Mouse (Mus musculus): ENCODE measurements around the gene Cacna1c. TPM values are rescaled to one million over a fixed set of nuclear protein-coding genes. Genes with fewer than 3 reads are reported as not detected.

Cacna1c gene
- polyA plus RNA-seq, 1 experiment: 1.0 TPM

- Histone ChIP-seq H3K4me3 (ENCODE audit: low read depth, low read length) (no peak overlapping the region), H3K27me3 (ENCODE audit: control insufficient read depth, insufficient read depth, low read length, poor library complexity, severe bottlenecking) (no peaks in the 10 kb centered on the region), H3K4me1 (ENCODE audit: control insufficient read depth, insufficient read depth, low read length) (no peaks in the 10 kb centered on the region), H3K9ac (ENCODE audit: low read depth, poor library complexity, severe bottlenecking) (no peak overlapping the region), H3K9me3 (replicated peaks; ENCODE audit: control insufficient read depth, insufficient read depth, low read length, poor library complexity, severe bottlenecking) (no peaks in the 10 kb centered on the region), H3K36me3 (ENCODE audit: control insufficient read depth, insufficient read depth, low read length, poor library complexity, severe bottlenecking) (no peaks in the 10 kb centered on the region), H3K27ac (ENCODE audit: insufficient read depth, low read length) (no peak overlapping the region)
- no peak for TF ChIP-seq POLR2A (IDR thresholded peaks at IDR 0.05; ENCODE audit: insufficient read depth, low read length)
- TF ChIP-seq EP300 (IDR thresholded peaks at IDR 0.05; ENCODE audit: insufficient read depth, low read depth, low read length): no peak
Measured at GRCm38 (mm10) chr6:119073419-119074071, 122.7 kb downstream of the Cacna1c start.

- no peak overlapping the region for H3K27ac ChIP-seq (ENCODE audit: insufficient read depth, low read length)
- H3K9ac ChIP-seq (ENCODE audit: low read depth, poor library complexity, severe bottlenecking): no peak overlapping the region
- no peaks in the 10 kb centered on the region for H3K4me1 ChIP-seq (ENCODE audit: control insufficient read depth, insufficient read depth, low read length)
- H3K9me3 ChIP-seq (replicated peaks; ENCODE audit: control insufficient read depth, insufficient read depth, low read length, poor library complexity, severe bottlenecking): no peaks in the 10 kb centered on the region
- no peak overlapping the region for H3K4me3 ChIP-seq (ENCODE audit: low read depth, low read length)
- no peaks in the 10 kb centered on the region for H3K36me3 ChIP-seq (ENCODE audit: control insufficient read depth, insufficient read depth, low read length, poor library complexity, severe bottlenecking)
- no peak for TF ChIP-seq POLR2A (IDR thresholded peaks at IDR 0.05; ENCODE audit: insufficient read depth, low read length)
- TF ChIP-seq CTCF (IDR thresholded peaks at IDR 0.05; ENCODE audit: low read depth, low read length): no peak
- TF ChIP-seq EP300 (IDR thresholded peaks at IDR 0.05; ENCODE audit: insufficient read depth, low read depth, low read length): no peak
- H3K27me3 ChIP-seq (ENCODE audit: control insufficient read depth, insufficient read depth, low read length, poor library complexity, severe bottlenecking): no peaks in the 10 kb centered on the region
Measured at GRCm38 (mm10) chr6:119072772-119073171, 123.4 kb downstream of the Cacna1c start.

GRCm38 (mm10) chr6:119070771-119071170 is 125.4 kb downstream of the Cacna1c start:
- Histone ChIP-seq H3K9me3 (replicated peaks; ENCODE audit: control insufficient read depth, insufficient read depth, low read length, poor library complexity, severe bottlenecking) (no peaks in the 10 kb centered on the region), H3K4me3 (ENCODE audit: low read depth, low read length) (no peak overlapping the region), H3K27ac (ENCODE audit: insufficient read depth, low read length) (no peak overlapping the region), H3K27me3 (ENCODE audit: control insufficient read depth, insufficient read depth, low read length, poor library complexity, severe bottlenecking) (no peaks in the 10 kb centered on the region), H3K36me3 (ENCODE audit: control insufficient read depth, insufficient read depth, low read length, poor library complexity, severe bottlenecking) (no peaks in the 10 kb centered on the region), H3K9ac (ENCODE audit: low read depth, poor library complexity, severe bottlenecking) (no peak overlapping the region), H3K4me1 (ENCODE audit: control insufficient read depth, insufficient read depth, low read length) (no peaks in the 10 kb centered on the region)
- no peak for TF ChIP-seq CTCF (IDR thresholded peaks at IDR 0.05; ENCODE audit: low read depth, low read length)
- TF ChIP-seq EP300 (IDR thresholded peaks at IDR 0.05; ENCODE audit: insufficient read depth, low read depth, low read length): no peak
- no peak for TF ChIP-seq POLR2A (IDR thresholded peaks at IDR 0.05; ENCODE audit: insufficient read depth, low read length)

- TF ChIP-seq CTCF (IDR thresholded peaks at IDR 0.05; ENCODE audit: low read depth, low read length) (no peak), POLR2A (IDR thresholded peaks at IDR 0.05; ENCODE audit: insufficient read depth, low read length) (no peak), EP300 (IDR thresholded peaks at IDR 0.05; ENCODE audit: insufficient read depth, low read depth, low read length) (no peak)
- H3K27me3 ChIP-seq (ENCODE audit: control insufficient read depth, insufficient read depth, low read length, poor library complexity, severe bottlenecking): no peaks in the 10 kb centered on the region
Measured at GRCm38 (mm10) chr6:119070351-119070750, 125.9 kb downstream of the Cacna1c start.

GRCm38 (mm10) chr6:119069145-119069544 is 127.1 kb downstream of the Cacna1c start:
- Histone ChIP-seq H3K9ac (ENCODE audit: low read depth, poor library complexity, severe bottlenecking) (no peak overlapping the region), H3K36me3 (ENCODE audit: control insufficient read depth, insufficient read depth, low read length, poor library complexity, severe bottlenecking) (no peaks in the 10 kb centered on the region), H3K27me3 (ENCODE audit: control insufficient read depth, insufficient read depth, low read length, poor library complexity, severe bottlenecking) (no peaks in the 10 kb centered on the region), H3K4me3 (ENCODE audit: low read depth, low read length) (no peak overlapping the region), H3K9me3 (replicated peaks; ENCODE audit: control insufficient read depth, insufficient read depth, low read length, poor library complexity, severe bottlenecking) (no peaks in the 10 kb centered on the region), H3K4me1 (ENCODE audit: control insufficient read depth, insufficient read depth, low read length) (no peaks in the 10 kb centered on the region), H3K27ac (ENCODE audit: insufficient read depth, low read length) (no peak overlapping the region)
- TF ChIP-seq POLR2A (IDR thresholded peaks at IDR 0.05; ENCODE audit: insufficient read depth, low read length): no peak

More at GRCm38 (mm10) chr6:119070351-119070750, 125.9 kb downstream of the Cacna1c start:
- Histone ChIP-seq H3K9me3 (replicated peaks; ENCODE audit: control insufficient read depth, insufficient read depth, low read length, poor library complexity, severe bottlenecking) (no peaks in the 10 kb centered on the region), H3K36me3 (ENCODE audit: control insufficient read depth, insufficient read depth, low read length, poor library complexity, severe bottlenecking) (no peaks in the 10 kb centered on the region), H3K4me3 (ENCODE audit: low read depth, low read length) (no peak overlapping the region), H3K4me1 (ENCODE audit: control insufficient read depth, insufficient read depth, low read length) (no peaks in the 10 kb centered on the region), H3K9ac (ENCODE audit: low read depth, poor library complexity, severe bottlenecking) (no peak overlapping the region), H3K27ac (ENCODE audit: insufficient read depth, low read length) (no peak overlapping the region)

- Histone ChIP-seq H3K4me1 (ENCODE audit: control insufficient read depth, insufficient read depth, low read length) (no peaks in the 10 kb centered on the region), H3K27ac (ENCODE audit: insufficient read depth, low read length) (no peak overlapping the region), H3K9me3 (replicated peaks; ENCODE audit: control insufficient read depth, insufficient read depth, low read length, poor library complexity, severe bottlenecking) (no peaks in the 10 kb centered on the region), H3K27me3 (ENCODE audit: control insufficient read depth, insufficient read depth, low read length, poor library complexity, severe bottlenecking) (no peaks in the 10 kb centered on the region), H3K36me3 (ENCODE audit: control insufficient read depth, insufficient read depth, low read length, poor library complexity, severe bottlenecking) (no peaks in the 10 kb centered on the region), H3K9ac (ENCODE audit: low read depth, poor library complexity, severe bottlenecking) (no peak overlapping the region), H3K4me3 (ENCODE audit: low read depth, low read length) (no peak overlapping the region)
- no peak for TF ChIP-seq CTCF (IDR thresholded peaks at IDR 0.05; ENCODE audit: low read depth, low read length)
- no peak for TF ChIP-seq EP300 (IDR thresholded peaks at IDR 0.05; ENCODE audit: insufficient read depth, low read depth, low read length)
- no peak for TF ChIP-seq POLR2A (IDR thresholded peaks at IDR 0.05; ENCODE audit: insufficient read depth, low read length)
Measured at GRCm38 (mm10) chr6:119068650-119069049, 127.6 kb downstream of the Cacna1c start.

Data from ES-Bruce4 (cell line).